Mouse (Mus musculus) thymus, adult 2 months (tissue): ENCODE measurements around the gene Slc35e3. TPM values are rescaled to one million over a fixed set of nuclear protein-coding genes. Genes with fewer than 3 reads are reported as not detected.

Source experiments
- DNase-seq: peaks from one replicate; pipeline ENCODE4 v3.0.0; 2021
- H3K27ac ChIP-seq: fragments of 200-500 bp; 2 replicates; pipeline ENCODE4 v1.5.1; 2012; ENCODE audit warnings: low read length, control low read depth; ENCODE audit not compliant: control insufficient read depth, insufficient read depth
- H3K27me3 ChIP-seq: fragments of 200-500 bp; 2 replicates; pipeline ENCODE4 v1.6.1; 2012; ENCODE audit warnings: mild to moderate bottlenecking, low read length, moderate library complexity, mixed read lengths; ENCODE audit not compliant: control insufficient read depth, insufficient read depth
- H3K36me3 ChIP-seq: fragments of 200-500 bp; 2 replicates; pipeline ENCODE4 v1.6.1; 2012; ENCODE audit warnings: mild to moderate bottlenecking, low read length, moderate library complexity; ENCODE audit not compliant: control insufficient read depth, insufficient read depth
- H3K4me1 ChIP-seq: fragments of 200-500 bp; replicated peaks from 2 replicates; pipeline ENCODE4 v1.6.1; 2012; ENCODE audit warnings: low read length; ENCODE audit not compliant: control insufficient read depth, insufficient read depth
- H3K4me3 ChIP-seq: fragments of 200-500 bp; 2 replicates; pipeline ENCODE4 v1.5.1; 2012; ENCODE audit warnings: mild to moderate bottlenecking, low read length, control low read depth, moderate library complexity; ENCODE audit not compliant: control insufficient read depth, insufficient read depth
- CTCF ChIP-seq: fragments of 200-500 bp; IDR thresholded peaks from 2 replicates; pipeline ENCODE4 v1.5.1; 2012; ENCODE audit warnings: mild to moderate bottlenecking, control low read depth, low read length, moderate library complexity, borderline replicate concordance; ENCODE audit not compliant: control insufficient read depth, poor library complexity, insufficient read depth; ENCODE audit errors: extremely low read depth
- POLR2A ChIP-seq: fragments of 200-500 bp; IDR thresholded peaks from 2 replicates; pipeline ENCODE4 v1.6.1; 2012; ENCODE audit warnings: mild to moderate bottlenecking, low read length, control low read depth, moderate library complexity; ENCODE audit not compliant: control insufficient read depth, poor library complexity, insufficient read depth; ENCODE audit errors: extremely low read depth
- WGBS: fragments of 180-500 bp; shearing (Covaris S2); methylation state at CpG from one replicate; pipeline ENCODE4 v1.1.7; 2018; 5-methylcytosine and 5-hydroxymethylcytosine counted together
- polyA plus RNA-seq: library from polyadenylated mRNA; depleted of rRNA; stranded (reverse); fragments of >200 nt; gene quantifications from 2 replicates; pipeline ENCODE4 v1.2.3, GENCODE M21; 2012

The Slc35e3 gene
- polyA plus RNA-seq, 1 experiment = 13.8 TPM

GRCm38 (mm10) chr10:117780306-117780911 lies 34.2 kb upstream of the Slc35e3 start:
- Histone ChIP-seq H3K4me3 (no peak overlapping the region), H3K27me3 (no peaks in the 10 kb centered on the region), H3K36me3 (peaks cover 68% of the 10 kb centered on the region), H3K4me1 (peaks cover 2% of the 10 kb centered on the region; the same call in 1 of the 2 replicates), H3K27ac (no peak overlapping the region)
- 97% methylated on average over 6 of the region's 6 CpGs for WGBS
- no peak for DNase-seq
- TF ChIP-seq CTCF = no peak
- no peak for TF ChIP-seq POLR2A

- H3K27me3 ChIP-seq = no peaks in the 10 kb centered on the region
- no peak for TF ChIP-seq POLR2A
- no peak for TF ChIP-seq CTCF
- peaks cover 68% of the 10 kb centered on the region for H3K36me3 ChIP-seq
- no peak overlapping the region for H3K27ac ChIP-seq
- no peak for DNase-seq
- H3K4me3 ChIP-seq = no peak overlapping the region
- no peaks in the 10 kb centered on the region for H3K4me1 ChIP-seq
- WGBS = 96% methylated on average over 8 of the region's 8 CpGs
These were observed 33.6 kb upstream of the Slc35e3 start for GRCm38 (mm10) chr10:117779581-117780305.

DNA sequence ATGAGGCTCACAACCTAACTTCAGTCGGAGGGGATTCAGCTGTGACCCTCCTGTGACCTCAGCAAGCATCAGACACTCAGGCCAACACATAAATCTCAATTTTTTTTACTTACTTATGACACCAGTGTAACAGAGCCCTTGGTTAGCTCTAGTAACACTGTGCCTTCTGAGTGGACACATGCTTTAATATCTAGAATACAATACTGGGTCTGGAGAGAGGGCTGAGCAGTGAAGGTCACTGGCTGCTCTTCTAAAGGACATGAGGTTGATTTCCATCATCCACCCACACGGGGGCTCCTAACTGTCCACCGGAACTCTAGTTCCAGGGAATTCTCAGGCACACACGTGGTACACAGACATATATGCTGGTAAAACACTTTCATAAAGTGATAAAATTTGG lies 32.8 kb upstream of the Slc35e3 start:
- H3K27me3 ChIP-seq = no peaks in the 10 kb centered on the region
- H3K4me3 ChIP-seq = no peak overlapping the region
- TF ChIP-seq POLR2A = no peak
- no peak for TF ChIP-seq CTCF
- no peak for DNase-seq
- no peak overlapping the region for H3K27ac ChIP-seq
- WGBS = 94% methylated on average over 4 of the region's 4 CpGs
- no peaks in the 10 kb centered on the region for H3K4me1 ChIP-seq
- H3K36me3 ChIP-seq = peaks cover 72% of the 10 kb centered on the region

DNA sequence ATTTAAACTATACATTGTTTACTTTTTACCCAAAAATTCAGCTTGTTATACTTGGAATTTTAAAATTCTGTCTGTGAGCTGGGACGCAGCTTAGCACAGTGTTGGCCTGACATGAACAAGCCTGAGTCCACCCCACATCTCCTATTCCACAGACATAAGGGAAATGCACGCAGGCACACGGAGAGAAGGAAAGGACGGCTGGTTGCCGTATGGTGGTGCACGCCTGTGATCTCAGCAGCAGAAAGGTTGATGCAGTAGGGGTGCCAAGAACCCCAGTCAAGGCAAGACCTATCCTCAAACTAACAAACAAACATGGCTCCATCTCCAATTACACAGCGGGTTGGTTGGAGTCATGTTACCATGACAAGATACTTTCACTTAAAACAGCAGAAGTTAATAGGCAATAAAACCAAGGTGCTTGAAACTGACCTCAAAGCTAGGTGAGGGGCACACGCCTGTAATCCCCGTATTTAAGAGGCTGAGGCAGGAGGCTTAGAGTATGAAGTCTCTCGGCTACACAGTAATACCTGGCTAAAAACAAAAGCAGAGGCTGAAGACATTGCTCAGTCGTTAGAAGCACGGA lies 32.3 kb upstream of the Slc35e3 start:
- Histone ChIP-seq H3K27ac (no peak overlapping the region), H3K36me3 (peaks cover 72% of the 10 kb centered on the region), H3K27me3 (no peaks in the 10 kb centered on the region), H3K4me3 (no peak overlapping the region), H3K4me1 (no peaks in the 10 kb centered on the region)
- WGBS = 98% methylated on average over 12 of the region's 12 CpGs
- DNase-seq = no peak
- no peak for TF ChIP-seq POLR2A
- TF ChIP-seq CTCF = no peak

GRCm38 (mm10) chr10:117777501-117778327 lies 31.5 kb upstream of the Slc35e3 start:
- H3K4me3 ChIP-seq = no peak overlapping the region
- WGBS = 96% methylated on average over 17 of the region's 17 CpGs
- no peak overlapping the region for H3K27ac ChIP-seq
- H3K36me3 ChIP-seq = peaks cover 79% of the 10 kb centered on the region
- TF ChIP-seq POLR2A = no peak
- TF ChIP-seq CTCF = no peak
- no peaks in the 10 kb centered on the region for H3K4me1 ChIP-seq
- DNase-seq = no peak
- H3K27me3 ChIP-seq = no peaks in the 10 kb centered on the region

GRCm38 (mm10) chr10:117777103-117777470 lies 30.9 kb upstream of the Slc35e3 start:
- TF ChIP-seq CTCF (no peak), POLR2A (no peak)
- H3K27me3 ChIP-seq = no peaks in the 10 kb centered on the region
- no peak overlapping the region for H3K4me3 ChIP-seq
- no peak overlapping the region for H3K27ac ChIP-seq
- no peak for DNase-seq
- 96% methylated on average over 3 of the region's 3 CpGs for WGBS
- peaks cover 78% of the 10 kb centered on the region for H3K36me3 ChIP-seq
- no peaks in the 10 kb centered on the region for H3K4me1 ChIP-seq
